Mouse (Mus musculus): ENCODE results near the gene Zfp993.
"Not testable (repeated sequence)": the region's sequence is repeated elsewhere in the genome, so short reads cannot be mapped to it uniquely, and the experiment has no call there.

GRCm38 (mm10) chr4:146644367-146644766 lies 33.6 kb downstream of the Zfp993 start:
- not testable (repeated sequence) for TF ChIP-seq CTCF (IDR thresholded peaks at IDR 0.05; ENCODE audit: insufficient read depth, low read length); POLR2A (IDR thresholded peaks at IDR 0.05; ENCODE audit: borderline replicate concordance, extremely low read depth, low read depth, low read length)

Measured in lung, adult 2 months (tissue).